ENCODE assay signal across 9 mouse cellular contexts in the genomic region with DNA sequence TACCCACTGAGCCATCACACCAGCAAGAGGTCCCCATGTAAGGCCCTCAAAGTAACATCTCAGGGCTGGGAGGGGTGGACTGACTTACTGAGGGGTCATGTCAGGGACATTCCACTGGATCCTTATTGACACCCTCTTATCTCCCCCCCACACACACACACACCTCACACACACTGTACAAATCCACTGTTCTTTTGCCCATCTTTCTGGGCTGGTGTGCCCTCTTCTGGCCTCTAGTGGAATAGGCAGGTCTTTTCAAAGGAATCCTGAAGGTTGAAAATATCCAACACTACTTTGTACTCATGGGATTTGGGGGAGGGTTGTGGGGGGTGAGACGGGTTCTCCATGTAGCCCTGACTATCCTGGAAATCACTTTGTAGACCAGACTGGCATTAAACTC. TPM values are rescaled to one million over a fixed set of nuclear protein-coding genes. Genes with fewer than 3 reads are reported as not detected.
DNase-seq lines count a peak whose midpoint lies in the region; ATAC-seq and TF ChIP-seq lines count a peak whose summit lies in the region.
"Had no signal": no experiment of that assay in that cellular context is flagged by ENCODE, and none has a peak within 500 bp of the region (broad histone marks: within the 10 kb centered on the region; RNA-seq: fewer than 3 reads in every experiment).

No protein-coding gene starts in this region.

- H3K9ac ChIP-seq in forebrain, postnatal 0 days, result no peak overlapping the region
- no peak overlapping the region for H3K9ac ChIP-seq in forebrain, embryonic 11.5 days (ENCODE audit: low read length)
- H3K9ac ChIP-seq in liver, embryonic 14.5 days (replicated peaks), result no peak overlapping the region

- no peak overlapping the region for H3K27ac ChIP-seq in forebrain, postnatal 0 days (ENCODE audit: low read depth, low read length)
- H3K27ac ChIP-seq in forebrain, embryonic 11.5 days (ENCODE audit: low read depth, low read length), result no peak overlapping the region
- H3K27ac ChIP-seq in liver, embryonic 14.5 days, result no peak overlapping the region
- no peak overlapping the region for H3K27ac ChIP-seq in small intestine, adult 2 months (ENCODE audit: insufficient read depth, low read depth, low read length)

- TF ChIP-seq CTCF in forebrain, postnatal 0 days (IDR thresholded peaks at IDR 0.05; ENCODE audit: low read depth), result peak; percentile 87
- peak; percentile 86 for TF ChIP-seq CTCF in liver, embryonic 14.5 days (IDR thresholded peaks at IDR 0.05; ENCODE audit: low read depth)
- peak; percentile 56; the same call in 1 of the 2 replicates for TF ChIP-seq CTCF in small intestine, adult 2 months (IDR thresholded peaks at IDR 0.05; ENCODE audit: extremely low read depth, insufficient read length, insufficient replicate concordance, low read depth, low read length)

- H3K9me3 ChIP-seq in forebrain, postnatal 0 days (ENCODE audit: low read length), result no peaks in the 10 kb centered on the region
- H3K9me3 ChIP-seq in forebrain, embryonic 11.5 days (ENCODE audit: control insufficient read depth, low read length), result no peaks in the 10 kb centered on the region
- H3K9me3 ChIP-seq in liver, embryonic 14.5 days (ENCODE audit: control insufficient read depth, low read length), result no peaks in the 10 kb centered on the region

- TF ChIP-seq POLR2A in small intestine, adult 2 months (IDR thresholded peaks at IDR 0.05; ENCODE audit: low read depth, low read length), result no peak

- no peak overlapping the region for H3K4me3 ChIP-seq in forebrain, postnatal 0 days (ENCODE audit: low read depth, low read length)
- H3K4me3 ChIP-seq in forebrain, embryonic 11.5 days (ENCODE audit: low read depth, low read length), result no peak overlapping the region
- no peak overlapping the region for H3K4me3 ChIP-seq in liver, embryonic 14.5 days (ENCODE audit: insufficient read depth in 1 of 2, low read depth in 2 of 2, low read length in 2 of 2)
- no peak overlapping the region for H3K4me3 ChIP-seq in small intestine, adult 2 months (ENCODE audit: low read depth, low read length)

- ATAC-seq in forebrain, postnatal 0 days, result peak; percentile 53; the same call in 1 of the 2 replicates
- ATAC-seq in forebrain, embryonic 11.5 days (replicated peaks; ENCODE audit: low FRiP score), result no peak
- ATAC-seq in liver, embryonic 14.5 days (ENCODE audit: insufficient read depth), result no peak

- WGBS in forebrain, postnatal 0 days, result 3% methylated on average over 1 of the region's 1 CpGs
- WGBS in forebrain, embryonic 11.5 days, result 8% methylated on average over 1 of the region's 1 CpGs
- 0% methylated on average over 1 of the region's 1 CpGs for WGBS in liver, embryonic 14.5 days (ENCODE audit: insufficient replicate concordance)
- 0% methylated on average over 1 of the region's 1 CpGs for WGBS in small intestine, adult 2 months

- no peaks in the 10 kb centered on the region for H3K36me3 ChIP-seq in forebrain, postnatal 0 days (ENCODE audit: insufficient read depth)
- H3K36me3 ChIP-seq in forebrain, embryonic 11.5 days (ENCODE audit: control insufficient read depth, insufficient read depth, low read length), result no peaks in the 10 kb centered on the region
- H3K36me3 ChIP-seq in liver, embryonic 14.5 days (replicated peaks; ENCODE audit: control insufficient read depth, insufficient read depth, low read depth), result no peaks in the 10 kb centered on the region
- no peaks in the 10 kb centered on the region for H3K36me3 ChIP-seq in small intestine, adult 2 months (ENCODE audit: control insufficient read depth, insufficient read depth, low read length)

- no peak overlapping the region for H3K4me2 ChIP-seq in forebrain, postnatal 0 days (ENCODE audit: low read depth)
- no peak overlapping the region for H3K4me2 ChIP-seq in forebrain, embryonic 11.5 days (ENCODE audit: low read depth, low read length, severe bottlenecking)
- H3K4me2 ChIP-seq in liver, embryonic 14.5 days (ENCODE audit: low read depth), result no peak overlapping the region

- peak; percentile 51 for DNase-seq in forebrain, postnatal 0 days
- DNase-seq in forebrain, embryonic 11.5 days (ENCODE audit: low spot score), result no peak
- DNase-seq in right cerebral cortex, adult 18-20 months, result peak; percentile 35
- DNase-seq in right cerebral cortex, postnatal 25 days, result no peak
- DNase-seq in c-Kit-positive CD71-positive TER-119-negative erythroid progenitor cells, embryonic 14.5 days (ENCODE audit: low read depth), result peak; percentile 58
- DNase-seq in heart, postnatal 4 days, result peak; percentile 67
- no peak for DNase-seq in liver, embryonic 14.5 days (ENCODE audit: low read depth in 3 of 3, low spot score in 3 of 3)

- peaks cover 14% of the 10 kb centered on the region for H3K27me3 ChIP-seq in forebrain, postnatal 0 days (ENCODE audit: insufficient read depth, low read length)
- H3K27me3 ChIP-seq in forebrain, embryonic 11.5 days (ENCODE audit: control insufficient read depth, insufficient read depth, low read length), result peaks cover 23% of the 10 kb centered on the region
- H3K27me3 ChIP-seq in liver, embryonic 14.5 days (ENCODE audit: control insufficient read depth, insufficient read depth, low read length), result peaks cover 34% of the 10 kb centered on the region
- H3K27me3 ChIP-seq in small intestine, adult 2 months (ENCODE audit: control insufficient read depth, insufficient read depth, low read length), result peaks cover 4% of the 10 kb centered on the region; the same call in 1 of the 2 replicates

- TF ChIP-seq EP300 in liver, embryonic 14.5 days (IDR thresholded peaks at IDR 0.05; ENCODE audit: low read depth), result no peak

- H3K4me1 ChIP-seq in forebrain, postnatal 0 days (ENCODE audit: insufficient read depth), result no peaks in the 10 kb centered on the region
- no peaks in the 10 kb centered on the region; the same call in 1 of the 2 replicates for H3K4me1 ChIP-seq in forebrain, embryonic 11.5 days (replicated peaks; ENCODE audit: control insufficient read depth, insufficient read depth, low read length)
- H3K4me1 ChIP-seq in liver, embryonic 14.5 days (replicated peaks; ENCODE audit: control insufficient read depth in 2 of 2, insufficient read depth in 2 of 2, low read length in 1 of 2), result peaks cover 3 to 21% of the 10 kb centered on the region in 2 experiments; a peak in 3 of 4 replicates
- H3K4me1 ChIP-seq in small intestine, adult 2 months (ENCODE audit: control insufficient read depth, insufficient read depth, insufficient read length, low read length), result peaks cover 8% of the 10 kb centered on the region

RNA-seq across cellular contexts. Expression of a gene that starts 2.7 kb away (rescaled TPM):
- 11.4 and 12.2 TPM in 2 replicates for total RNA-seq in forebrain, postnatal 0 days (2014; rRNA removed)
- 8.1 and 10.3 TPM in 2 replicates for polyA plus RNA-seq in forebrain, postnatal 0 days (2015; fragmentation: Nextera tagmentation; extraction: Ambion mirVana)
- 0.33 TPM in 1 of 2 replicates, not detected in the other for polyA plus RNA-seq in forebrain, embryonic 11.5 days (2014; fragmentation: Nextera tagmentation; extraction: Ambion mirVana)
- total RNA-seq in heart, postnatal 4 days (2021), result 10 to 100 TPM; 10.0 to 12.5 TPM
- polyA plus RNA-seq in liver, embryonic 14.5 days (2012; rRNA removed), result 0.66 and 0.90 TPM in 2 replicates
- polyA plus RNA-seq in liver, embryonic 14.5 days (2014; fragmentation: Nextera tagmentation; extraction: Ambion mirVana), result 0.95 and 1.6 TPM in 2 replicates
- polyA plus RNA-seq in small intestine, adult 2 months (2012; rRNA removed), result 5.4 and 22.3 TPM in 2 replicates

RNA-seq across cellular contexts. Expression of a gene that starts 3.4 kb away (rescaled TPM):
- 0.10 TPM in 1 of 2 replicates, not detected in the other for total RNA-seq in forebrain, postnatal 0 days (2014; rRNA removed)
- 0.12 TPM in 1 of 2 replicates, not detected in the other for polyA plus RNA-seq in forebrain, postnatal 0 days (2015; fragmentation: Nextera tagmentation; extraction: Ambion mirVana)
- polyA plus RNA-seq in forebrain, embryonic 11.5 days (2014; fragmentation: Nextera tagmentation; extraction: Ambion mirVana), result not detected in 2 replicates
- under 1 TPM; 0.11 to 0.17 TPM for total RNA-seq in heart, postnatal 4 days (2021)
- polyA plus RNA-seq in liver, embryonic 14.5 days (2012; rRNA removed), result 34.4 and 36.4 TPM in 2 replicates
- 21.9 and 25.5 TPM in 2 replicates for polyA plus RNA-seq in liver, embryonic 14.5 days (2014; fragmentation: Nextera tagmentation; extraction: Ambion mirVana)
- 94.1 and 454 TPM in 2 replicates for polyA plus RNA-seq in small intestine, adult 2 months (2012; rRNA removed)
- total RNA-seq: layer of hippocampus, postnatal 25 days had no signal

RNA-seq across cellular contexts. Expression of a gene that starts 10.8 kb away (rescaled TPM):
- total RNA-seq in forebrain, postnatal 0 days (2014; rRNA removed), result 90.6 and 110 TPM in 2 replicates
- 76.5 and 95.6 TPM in 2 replicates for polyA plus RNA-seq in forebrain, postnatal 0 days (2015; fragmentation: Nextera tagmentation; extraction: Ambion mirVana)
- polyA plus RNA-seq in forebrain, embryonic 11.5 days (2014; fragmentation: Nextera tagmentation; extraction: Ambion mirVana), result 12.0 and 12.1 TPM in 2 replicates
- 10 to 100 TPM; 19.9 to 22.6 TPM for total RNA-seq in heart, postnatal 4 days (2021)
- polyA plus RNA-seq in liver, embryonic 14.5 days (2012; rRNA removed), result 11.9 and 12.5 TPM in 2 replicates
- 8.8 and 9.1 TPM in 2 replicates for polyA plus RNA-seq in liver, embryonic 14.5 days (2014; fragmentation: Nextera tagmentation; extraction: Ambion mirVana)
- polyA plus RNA-seq in small intestine, adult 2 months (2012; rRNA removed), result 22.7 and 48.8 TPM in 2 replicates

RNA-seq across cellular contexts. Expression of a gene that starts 46.7 kb away (rescaled TPM):
- total RNA-seq in forebrain, postnatal 0 days (2014; rRNA removed), result 7.0 and 8.4 TPM in 2 replicates
- polyA plus RNA-seq in forebrain, postnatal 0 days (2015; fragmentation: Nextera tagmentation; extraction: Ambion mirVana), result 2.8 and 5.0 TPM in 2 replicates
- 8.8 and 10.5 TPM in 2 replicates for polyA plus RNA-seq in forebrain, embryonic 11.5 days (2014; fragmentation: Nextera tagmentation; extraction: Ambion mirVana)
- total RNA-seq in heart, postnatal 4 days (2021), result 10 to 100 TPM; 65.8 to 70.3 TPM
- 4.9 and 5.2 TPM in 2 replicates for polyA plus RNA-seq in liver, embryonic 14.5 days (2012; rRNA removed)
- polyA plus RNA-seq in liver, embryonic 14.5 days (2014; fragmentation: Nextera tagmentation; extraction: Ambion mirVana), result 3.7 and 4.3 TPM in 2 replicates
- 26.4 and 42.5 TPM in 2 replicates for polyA plus RNA-seq in small intestine, adult 2 months (2012; rRNA removed)

RNA-seq across cellular contexts. Expression of a gene that starts 56.2 kb away (rescaled TPM):
- total RNA-seq in forebrain, postnatal 0 days (2014; rRNA removed), result 67.2 and 83.2 TPM in 2 replicates
- 20.0 and 29.7 TPM in 2 replicates for polyA plus RNA-seq in forebrain, postnatal 0 days (2015; fragmentation: Nextera tagmentation; extraction: Ambion mirVana)
- polyA plus RNA-seq in forebrain, embryonic 11.5 days (2014; fragmentation: Nextera tagmentation; extraction: Ambion mirVana), result 79.8 and 80.7 TPM in 2 replicates
- 10 to 100 TPM; 45.3 to 49.4 TPM for total RNA-seq in heart, postnatal 4 days (2021)
- polyA plus RNA-seq in liver, embryonic 14.5 days (2012; rRNA removed), result 10.2 and 14.9 TPM in 2 replicates
- polyA plus RNA-seq in liver, embryonic 14.5 days (2014; fragmentation: Nextera tagmentation; extraction: Ambion mirVana), result 11.7 and 12.0 TPM in 2 replicates
- 5.7 and 13.4 TPM in 2 replicates for polyA plus RNA-seq in small intestine, adult 2 months (2012; rRNA removed)

Comparison
In these comparisons a context has a peak if more than half of its experiments do, and no peak if none do; other contexts are left out.
1. DNase-seq: peak in forebrain, postnatal 0 days (single experiment), right cerebral cortex, adult 18-20 months (single experiment), c-Kit-positive CD71-positive TER-119-negative erythroid progenitor cells, embryonic 14.5 days (single experiment) and heart, postnatal 4 days (single experiment); none in forebrain, embryonic 11.5 days (single experiment), right cerebral cortex, postnatal 25 days (single experiment) and liver, embryonic 14.5 days (0 of 3).
2. RNA of a gene that starts 3.4 kb away (polyA plus RNA-seq): 94.1 to 454 TPM in small intestine, adult 2 months and 21.9 to 36.4 TPM in liver, embryonic 14.5 days; 0.12 TPM in forebrain, postnatal 0 days and not detected in forebrain, embryonic 11.5 days; every median in the first group is over 10 times any median in the second.
3. Peak in every context shown above with its lines, with median percentiles within 50 percentile points of each other: CTCF ChIP-seq.